Mouse (Mus musculus): ENCODE data around the gene Prkag1. TPM values are rescaled to one million over a fixed set of nuclear protein-coding genes. Genes with fewer than 3 reads are reported as not detected.

Gene Prkag1
- polyA plus RNA-seq, 1 experiment = 237 TPM

DNA sequence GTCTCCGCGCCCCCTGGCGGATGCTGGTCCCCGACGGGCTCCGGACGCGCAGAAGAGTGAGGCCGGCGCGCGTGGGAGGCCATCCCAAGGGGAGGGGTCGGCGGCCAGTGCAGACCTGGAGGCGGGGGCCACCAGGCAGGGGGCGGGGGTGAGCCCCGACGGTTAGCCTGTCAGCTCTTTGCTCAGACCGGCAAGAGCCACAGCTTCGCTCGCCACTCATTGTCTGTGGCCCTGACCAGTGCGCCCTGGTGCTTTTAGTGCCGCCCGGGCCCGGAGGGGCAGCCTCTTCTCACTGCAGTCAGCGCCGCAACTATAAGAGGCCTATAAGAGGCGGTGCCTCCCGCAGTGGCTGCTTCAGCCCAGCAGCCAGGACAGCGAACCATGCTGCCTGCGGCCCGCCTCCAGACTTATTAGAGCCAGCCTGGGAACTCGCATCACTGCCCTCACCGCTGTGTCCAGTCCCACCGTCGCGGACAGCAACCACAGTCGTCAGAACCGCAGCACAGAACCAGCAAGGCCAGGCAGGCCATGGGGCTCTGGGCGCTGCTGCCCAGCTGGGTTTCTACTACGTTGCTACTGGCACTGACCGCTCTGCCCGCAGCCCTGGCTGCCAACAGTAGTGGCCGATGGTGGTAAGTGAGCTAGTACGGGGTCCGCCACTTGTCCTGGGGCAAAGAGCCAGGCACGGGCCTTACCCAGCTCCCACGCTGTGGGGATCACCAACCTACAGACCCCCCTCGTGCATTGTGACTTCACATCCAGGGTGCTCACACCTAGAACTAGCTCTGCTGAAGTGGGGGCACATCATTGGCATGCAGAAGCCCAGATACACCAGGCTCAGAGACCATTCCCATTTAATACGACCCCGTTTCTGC lies 41.4 kb downstream of the Prkag1 start, which contains the start of gene Wnt1:
Wnt1 (plus strand) TSS at position 197 of the 875 bp plus-strand sequence.
- peaks cover 56% of the 10 kb centered on the region for H3K4me1 ChIP-seq
- TF ChIP-seq GATA1 (IDR thresholded peaks at IDR 0.05; ENCODE audit: borderline replicate concordance, low read length) = no peak
- TF ChIP-seq FLI1 (IDR thresholded peaks at IDR 0.05; ENCODE audit: low read length) = no peak
- H3K27me3 ChIP-seq (replicated peaks) = peaks cover 91% of the 10 kb centered on the region
- H3K36me3 ChIP-seq (replicated peaks; ENCODE audit: low read length) = no peaks in the 10 kb centered on the region
- H3K4me3 ChIP-seq (replicated peaks) = peak within 1 kb of the TSS; percentile 85
- H3K9me3 ChIP-seq = peaks cover 17% of the 10 kb centered on the region

DNA sequence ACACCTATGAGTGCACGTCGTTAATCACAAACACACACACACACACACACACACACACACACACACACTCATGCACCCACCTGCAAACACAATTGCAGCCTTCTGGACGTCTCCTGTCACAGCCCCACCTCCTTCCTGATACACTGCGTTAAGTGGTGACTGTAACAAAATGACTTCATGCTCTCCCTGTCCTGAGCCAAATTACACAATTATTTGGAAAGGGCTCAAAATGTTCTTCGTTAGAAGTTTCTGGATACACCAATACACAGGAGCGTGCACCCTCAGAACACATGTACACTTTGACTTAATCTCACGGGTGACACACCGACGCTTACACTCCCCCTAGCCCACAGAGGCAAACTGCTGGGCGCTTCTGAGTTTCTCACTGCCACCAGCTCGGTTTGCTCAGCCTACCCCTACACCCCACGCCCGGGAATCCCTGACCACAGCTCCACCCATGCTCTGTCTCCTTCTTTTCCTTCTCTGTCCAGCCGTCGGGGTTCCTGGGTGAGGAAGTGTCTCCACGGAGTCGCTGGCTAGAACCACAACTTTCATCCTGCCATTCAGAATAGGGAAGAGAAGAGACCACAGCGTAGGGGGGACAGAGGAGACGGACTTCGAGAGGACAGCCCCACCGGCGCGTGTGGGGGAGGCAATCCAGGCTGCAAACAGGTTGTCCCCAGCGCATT lies 42.2 kb downstream of the Prkag1 start:
- H3K4me1 ChIP-seq = peaks cover 55% of the 10 kb centered on the region
- H3K27me3 ChIP-seq (replicated peaks) = peaks cover 90% of the 10 kb centered on the region
- H3K9me3 ChIP-seq = peaks cover 17% of the 10 kb centered on the region
- H3K4me3 ChIP-seq (replicated peaks) = peak overlapping the region; percentile 73
- H3K36me3 ChIP-seq (replicated peaks; ENCODE audit: low read length) = no peaks in the 10 kb centered on the region
- TF ChIP-seq FLI1 (IDR thresholded peaks at IDR 0.05; ENCODE audit: low read length) (no peak), GATA1 (IDR thresholded peaks at IDR 0.05; ENCODE audit: borderline replicate concordance, low read length) (no peak)

DNA sequence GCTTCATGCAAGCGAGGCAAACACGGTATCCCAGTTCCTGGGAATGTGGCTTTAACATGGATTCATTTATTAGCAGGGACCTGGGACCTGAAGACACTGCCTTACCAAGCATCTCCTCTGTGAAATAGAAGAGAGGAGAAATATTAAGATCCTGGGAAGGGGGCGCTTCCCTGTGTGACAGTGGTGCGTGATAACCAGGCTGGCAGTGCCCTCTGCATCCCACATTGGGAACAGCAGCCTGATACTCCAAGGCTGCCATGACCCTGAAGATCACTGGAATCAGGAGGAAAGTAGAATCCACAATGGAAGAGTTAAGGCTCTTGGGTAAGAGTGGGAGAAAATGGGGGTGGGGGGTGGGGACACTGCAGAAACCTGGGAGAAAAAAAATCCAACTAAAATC lies 43.4 kb downstream of the Prkag1 start:
- Histone ChIP-seq H3K9me3 (peaks cover 16% of the 10 kb centered on the region), H3K4me3 (replicated peaks) (no peak overlapping the region), H3K4me1 (peaks cover 44% of the 10 kb centered on the region), H3K27me3 (replicated peaks) (peaks cover 80% of the 10 kb centered on the region), H3K36me3 (replicated peaks; ENCODE audit: low read length) (no peaks in the 10 kb centered on the region)
- no peak for TF ChIP-seq FLI1 (IDR thresholded peaks at IDR 0.05; ENCODE audit: low read length)
- TF ChIP-seq GATA1 (IDR thresholded peaks at IDR 0.05; ENCODE audit: borderline replicate concordance, low read length) = no peak

DNA sequence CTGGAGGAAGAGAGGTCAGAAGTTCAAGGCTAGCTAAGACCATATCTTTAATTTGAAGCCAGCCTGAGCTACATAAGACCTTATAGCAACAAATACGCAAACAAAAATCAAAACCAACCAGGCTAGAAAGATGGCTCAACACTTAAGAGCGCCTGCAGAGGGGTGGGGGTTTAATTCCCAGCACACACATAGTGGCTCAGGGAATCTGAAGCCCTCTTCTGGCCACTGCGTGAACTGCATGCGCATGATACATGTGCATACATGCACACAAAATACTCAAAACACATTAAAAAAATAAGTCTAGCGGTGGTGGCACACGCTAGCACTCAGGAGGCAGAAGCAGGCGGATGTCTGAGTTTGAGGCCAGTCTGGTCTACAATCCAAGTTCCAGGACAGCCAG lies 45.6 kb downstream of the Prkag1 start:
- Histone ChIP-seq H3K9me3 (peaks cover 7% of the 10 kb centered on the region), H3K27me3 (replicated peaks) (peaks cover 76% of the 10 kb centered on the region), H3K4me1 (peaks cover 22% of the 10 kb centered on the region), H3K36me3 (replicated peaks; ENCODE audit: low read length) (no peaks in the 10 kb centered on the region), H3K4me3 (replicated peaks) (no peak overlapping the region)
- no peak for TF ChIP-seq GATA1 (IDR thresholded peaks at IDR 0.05; ENCODE audit: borderline replicate concordance, low read length)
- TF ChIP-seq FLI1 (IDR thresholded peaks at IDR 0.05; ENCODE audit: low read length) = no peak

DNA sequence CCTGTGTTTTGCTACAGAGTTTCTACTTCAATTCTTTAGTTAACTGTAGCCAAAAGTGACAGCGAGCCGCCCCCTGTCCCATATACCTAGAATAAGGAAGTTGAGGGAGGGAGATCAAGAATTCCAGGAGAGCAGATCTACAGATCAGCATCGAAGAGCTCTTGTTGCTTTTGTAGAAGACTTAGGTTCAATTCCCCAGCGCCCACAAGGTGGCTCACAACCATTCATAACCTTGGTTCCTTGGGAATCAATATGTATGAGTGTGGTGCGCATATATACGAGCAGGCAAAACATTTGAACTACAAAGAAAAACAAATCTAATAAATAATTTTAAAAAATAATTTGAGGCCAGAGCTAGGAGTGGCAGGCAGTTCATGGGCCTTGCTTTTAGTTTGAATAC lies 50.2 kb downstream of the Prkag1 start:
- Histone ChIP-seq H3K4me3 (replicated peaks) (no peak overlapping the region), H3K36me3 (replicated peaks; ENCODE audit: low read length) (no peaks in the 10 kb centered on the region), H3K27me3 (replicated peaks) (peaks cover 81% of the 10 kb centered on the region), H3K9me3 (peaks cover 7% of the 10 kb centered on the region), H3K4me1 (peaks cover 46% of the 10 kb centered on the region)
- TF ChIP-seq GATA1 (IDR thresholded peaks at IDR 0.05; ENCODE audit: borderline replicate concordance, low read length) (no peak), FLI1 (IDR thresholded peaks at IDR 0.05; ENCODE audit: low read length) (no peak)

DNA sequence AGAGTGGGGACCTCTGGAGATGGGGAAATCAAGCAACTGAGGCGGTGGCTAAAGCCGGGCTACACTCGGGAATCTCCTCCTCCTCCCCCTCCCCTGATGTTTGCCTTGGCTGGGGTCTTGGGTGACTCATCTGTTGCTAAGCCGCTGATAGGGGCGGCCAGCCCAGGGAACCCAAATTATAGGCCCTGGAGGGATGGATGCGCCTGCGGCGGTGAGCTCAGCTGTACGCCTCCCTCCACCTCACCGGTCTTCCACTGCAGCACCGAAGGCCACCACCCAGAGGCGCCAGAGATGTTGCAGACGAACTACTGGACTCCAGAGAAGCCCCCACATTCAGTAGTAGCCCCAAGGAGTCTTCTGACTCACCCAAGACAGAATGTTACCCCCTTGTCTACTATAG lies 50.7 kb downstream of the Prkag1 start:
- Histone ChIP-seq H3K4me1 (peaks cover 49% of the 10 kb centered on the region), H3K4me3 (replicated peaks) (no peak overlapping the region), H3K27me3 (replicated peaks) (peaks cover 82% of the 10 kb centered on the region), H3K36me3 (replicated peaks; ENCODE audit: low read length) (no peaks in the 10 kb centered on the region), H3K9me3 (peaks cover 3% of the 10 kb centered on the region)
- TF ChIP-seq GATA1 (IDR thresholded peaks at IDR 0.05; ENCODE audit: borderline replicate concordance, low read length) (no peak), FLI1 (IDR thresholded peaks at IDR 0.05; ENCODE audit: low read length) (no peak)

DNA sequence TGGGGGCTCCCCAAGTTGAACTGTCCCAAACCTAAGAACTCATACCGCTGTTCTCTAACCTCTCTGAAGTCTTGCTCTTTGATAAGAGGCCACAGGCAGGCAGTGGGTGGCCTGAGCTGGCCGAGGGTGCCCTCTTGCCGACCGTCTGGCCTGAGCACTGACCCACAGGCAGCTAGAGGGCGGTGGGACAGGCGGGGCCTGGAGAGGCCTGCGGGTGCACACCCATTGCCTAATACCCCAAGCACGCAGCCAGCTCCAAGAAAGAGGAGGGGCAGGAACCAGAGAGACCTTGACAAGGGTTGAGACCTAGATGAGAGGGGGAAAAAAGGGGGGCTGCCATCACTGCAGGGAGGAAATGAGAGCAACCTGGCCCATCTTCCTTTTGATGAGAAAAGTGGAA lies 51.2 kb downstream of the Prkag1 start:
- Histone ChIP-seq H3K36me3 (replicated peaks; ENCODE audit: low read length) (no peaks in the 10 kb centered on the region), H3K27me3 (replicated peaks) (peaks cover 84% of the 10 kb centered on the region), H3K4me3 (replicated peaks) (no peak overlapping the region), H3K9me3 (no peaks in the 10 kb centered on the region), H3K4me1 (peaks cover 49% of the 10 kb centered on the region)
- no peak for TF ChIP-seq FLI1 (IDR thresholded peaks at IDR 0.05; ENCODE audit: low read length)
- TF ChIP-seq GATA1 (IDR thresholded peaks at IDR 0.05; ENCODE audit: borderline replicate concordance, low read length) = no peak

DNA sequence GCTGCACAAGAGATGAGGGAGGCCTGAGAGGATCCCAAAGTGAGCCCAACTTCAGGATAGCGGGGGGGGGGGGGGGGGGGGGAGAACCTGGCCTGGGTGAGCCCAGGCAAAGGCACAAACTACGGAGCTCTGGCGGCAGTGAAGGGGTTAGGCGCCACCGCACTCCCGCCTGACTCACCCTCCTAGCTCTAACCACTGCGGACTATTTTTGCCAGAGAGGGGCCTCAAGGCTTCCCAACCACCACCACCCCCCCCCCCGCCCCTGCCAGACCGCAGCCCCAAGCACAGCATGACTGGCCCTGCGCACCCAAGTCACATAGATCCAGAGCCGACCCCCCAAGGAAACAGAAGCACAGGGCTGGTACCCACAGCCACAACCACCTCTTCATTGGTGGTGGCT lies 52.5 kb downstream of the Prkag1 start:
- H3K36me3 ChIP-seq (replicated peaks; ENCODE audit: low read length) = no peaks in the 10 kb centered on the region
- peaks cover 49% of the 10 kb centered on the region for H3K4me1 ChIP-seq
- peak overlapping the region; percentile 89 for H3K4me3 ChIP-seq (replicated peaks)
- TF ChIP-seq GATA1 (IDR thresholded peaks at IDR 0.05; ENCODE audit: borderline replicate concordance, low read length) (no peak), FLI1 (IDR thresholded peaks at IDR 0.05; ENCODE audit: low read length) (no peak)
- H3K9me3 ChIP-seq = no peaks in the 10 kb centered on the region
- peaks cover 89% of the 10 kb centered on the region for H3K27me3 ChIP-seq (replicated peaks)

DNA sequence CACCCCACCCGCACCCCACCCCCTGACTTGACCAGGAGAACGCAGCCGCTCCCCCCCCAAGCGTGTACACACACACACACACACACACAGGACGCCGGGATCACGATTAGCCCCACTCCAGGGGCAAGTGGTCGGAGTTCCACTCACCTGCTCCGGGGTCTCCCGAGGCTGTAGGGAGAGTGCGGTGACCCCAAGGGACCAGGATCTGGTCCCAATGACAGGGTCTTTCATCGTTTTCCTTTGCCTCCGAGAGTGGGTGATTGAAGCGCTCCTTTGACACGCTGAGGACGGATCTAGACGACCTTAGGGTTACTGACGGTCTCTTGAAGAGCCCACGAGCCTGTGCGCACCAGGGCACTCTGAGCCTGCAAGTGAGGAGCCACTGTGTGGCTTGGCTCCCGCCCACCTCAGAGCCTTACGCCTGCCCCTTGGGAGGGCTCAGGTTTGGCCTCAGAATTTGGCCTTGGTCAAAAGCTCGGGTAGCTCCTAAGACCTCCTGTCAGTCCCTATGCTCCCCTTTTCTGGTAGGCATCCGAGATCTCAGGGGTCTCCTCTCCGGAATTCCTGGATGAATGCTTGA lies 53.0 kb downstream of the Prkag1 start:
- peak overlapping the region; percentile 89 for H3K4me3 ChIP-seq (replicated peaks)
- H3K9me3 ChIP-seq = no peaks in the 10 kb centered on the region
- H3K27me3 ChIP-seq (replicated peaks) = peaks cover 91% of the 10 kb centered on the region
- TF ChIP-seq FLI1 (IDR thresholded peaks at IDR 0.05; ENCODE audit: low read length) (no peak), GATA1 (IDR thresholded peaks at IDR 0.05; ENCODE audit: borderline replicate concordance, low read length) (no peak)
- H3K36me3 ChIP-seq (replicated peaks; ENCODE audit: low read length) = no peaks in the 10 kb centered on the region
- H3K4me1 ChIP-seq = peaks cover 50% of the 10 kb centered on the region
